Mouse (Mus musculus) thymus, postnatal 36 days (tissue): Measurements from ENCODE around the gene Ubap1l.

Source experiments
- DNase-seq, 2 experiments: peaks; one replicate each; pipeline ENCODE4 v3.0.0; 2022; ENCODE audit warnings: mixed read lengths in 2 of 2

The Ubap1l gene

GRCm38 (mm10) chr9:65374468-65375162, 13.8 kb downstream of the Ubap1l start:
- DNase-seq, result no peak

DNA sequence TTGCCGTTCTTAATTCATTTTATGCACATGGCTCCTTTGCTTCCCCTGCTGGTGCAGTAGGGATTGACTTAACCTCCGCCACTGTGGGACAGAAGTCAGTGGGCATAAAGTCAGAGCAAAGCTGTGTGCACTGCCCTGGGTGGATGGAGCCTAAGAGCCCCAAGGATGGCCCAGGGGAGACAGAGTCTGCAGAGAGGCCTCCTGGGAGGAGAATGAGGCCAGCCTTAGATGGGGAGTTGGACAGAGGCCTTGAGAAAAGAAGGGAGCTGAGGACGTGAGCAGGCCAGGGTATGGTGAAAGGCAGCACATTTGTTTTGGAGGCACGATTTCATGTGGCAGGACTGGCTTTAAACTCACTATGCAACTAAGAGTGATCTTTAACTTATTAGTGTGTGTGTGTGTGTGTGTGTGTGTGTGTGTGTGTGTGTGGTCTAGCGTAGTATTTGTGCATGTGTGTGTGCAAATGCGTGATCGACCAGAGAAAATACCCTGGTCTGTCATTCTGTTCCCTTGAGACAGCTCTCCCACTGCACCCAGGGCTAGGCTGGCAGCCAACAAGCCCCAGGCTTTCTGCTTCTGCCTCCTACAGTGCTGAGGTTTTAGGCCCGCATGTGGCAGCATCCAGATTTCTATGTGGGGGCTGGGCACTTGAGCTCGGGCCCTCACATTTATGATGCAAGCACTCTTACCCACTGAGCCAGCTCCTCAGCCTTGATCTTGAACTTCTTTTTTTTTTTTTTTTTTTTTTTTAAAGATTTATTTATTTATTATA, 14.5 kb downstream of the Ubap1l start:
- DNase-seq, result no peak

- no peak for DNase-seq
Observed at GRCm38 (mm10) chr9:65381017-65381590, 20.3 kb downstream of the Ubap1l start.

- DNase-seq, result no peak
Observed at GRCm38 (mm10) chr9:65382031-65382750, 21.4 kb downstream of the Ubap1l start.

- DNase-seq, result no peak
Observed at GRCm38 (mm10) chr9:65382751-65383097, 21.9 kb downstream of the Ubap1l start.

- no peak for DNase-seq
Observed at GRCm38 (mm10) chr9:65384276-65384675, 23.4 kb downstream of the Ubap1l start.

- DNase-seq, result no peak
Observed at GRCm38 (mm10) chr9:65386373-65387140, 25.7 kb downstream of the Ubap1l start.

DNA sequence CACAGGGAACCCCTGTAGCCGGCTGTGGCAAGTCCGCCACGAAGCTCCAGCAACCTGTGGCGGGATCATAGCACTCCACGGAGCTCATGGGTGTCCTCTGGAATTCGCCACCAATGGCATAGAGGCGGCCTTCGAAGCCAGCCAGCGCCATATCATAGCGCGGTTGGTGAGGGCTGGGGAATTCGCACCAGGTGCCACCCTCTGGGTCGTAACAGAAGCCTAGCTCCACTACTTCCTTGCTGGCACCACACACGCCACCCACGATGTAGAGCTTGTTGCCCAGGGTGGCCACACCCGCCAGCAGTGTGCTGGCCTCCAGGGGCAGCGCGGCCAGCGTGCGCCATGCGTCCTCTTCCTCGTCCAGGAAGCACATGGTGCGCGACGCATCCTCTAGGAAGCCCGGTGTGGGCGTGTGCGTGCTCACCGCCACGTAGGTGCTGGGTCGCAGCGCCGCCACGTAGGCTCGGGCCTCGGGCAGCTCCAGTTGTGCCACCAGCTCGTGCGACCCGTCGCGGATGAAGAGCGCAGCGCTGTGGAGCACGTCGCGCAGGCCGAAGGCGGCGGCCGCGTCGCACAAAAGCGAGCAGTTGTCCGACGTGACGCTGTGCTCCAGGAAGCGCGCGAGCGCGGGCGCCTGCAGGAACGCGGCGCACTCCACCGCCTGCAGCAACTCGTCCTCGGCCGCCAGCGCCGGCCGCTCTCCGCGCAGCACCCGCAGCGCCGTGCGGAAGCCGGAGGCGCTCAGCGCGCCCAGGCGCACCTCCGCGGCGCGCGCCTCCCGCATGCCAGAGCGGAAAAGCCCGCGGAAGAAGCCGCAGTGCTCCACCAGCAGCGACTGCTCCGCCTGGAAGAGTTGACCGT, 30.1 kb downstream of the Ubap1l start:
- no peak for DNase-seq

DNA sequence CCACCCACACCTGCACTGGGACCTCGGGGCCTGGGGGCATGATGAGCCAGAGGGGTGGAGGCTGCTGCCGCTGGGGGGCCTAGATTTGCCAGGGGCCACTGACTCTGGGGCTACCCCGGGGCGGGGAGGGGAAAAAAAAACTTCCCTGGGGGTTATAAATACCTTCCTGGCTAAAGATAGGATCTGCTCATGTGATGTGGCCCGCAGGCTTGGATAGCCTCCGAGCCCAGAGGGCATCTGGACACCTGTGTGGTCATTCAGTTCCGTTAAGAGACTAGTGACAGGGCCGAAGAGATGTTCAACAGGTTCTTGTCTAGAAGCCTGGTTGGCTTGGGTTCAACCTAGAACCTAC, 30.7 kb downstream of the Ubap1l start, which contains the start of gene Kbtbd13:
Gene Kbtbd13 (minus strand): TSS at position 40 of the 352 bp plus-strand sequence.
- no peak for DNase-seq

DNA sequence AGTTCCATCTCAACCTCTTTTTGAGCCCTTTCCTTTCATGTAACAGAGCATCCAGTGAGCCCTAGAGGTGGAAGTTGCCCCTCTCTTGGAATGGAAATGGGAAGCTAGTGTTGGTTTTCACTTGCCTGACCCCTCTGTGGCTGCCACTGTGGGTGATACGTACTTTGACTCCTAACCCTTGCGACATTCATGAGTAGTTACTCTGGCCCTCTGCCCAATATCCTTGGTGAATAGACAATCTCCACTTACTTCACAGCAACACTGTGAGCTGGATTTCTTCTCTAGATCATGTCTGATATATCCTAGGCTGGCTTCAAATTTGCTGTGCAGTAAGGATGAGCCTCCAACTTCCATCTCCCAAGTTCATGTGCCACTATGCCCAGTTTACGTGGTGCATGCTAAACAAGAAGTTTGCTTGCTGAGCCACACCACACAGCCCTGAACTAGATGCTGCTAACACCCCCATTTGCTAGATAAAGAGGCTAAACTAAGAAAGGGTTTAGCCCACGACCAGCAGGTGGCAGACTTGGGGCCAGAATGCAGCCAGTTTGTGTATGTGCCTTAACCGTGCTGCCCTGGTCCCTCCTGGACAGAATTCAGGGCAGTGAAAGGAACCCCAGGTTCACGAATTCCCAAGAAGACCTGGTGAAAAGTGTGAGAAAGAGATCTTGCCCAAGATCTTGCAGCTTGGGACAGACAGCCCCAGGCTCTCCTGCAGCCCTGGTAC, 32.0 kb downstream of the Ubap1l start:
- peak; percentile 54 to 59 for DNase-seq

DNA sequence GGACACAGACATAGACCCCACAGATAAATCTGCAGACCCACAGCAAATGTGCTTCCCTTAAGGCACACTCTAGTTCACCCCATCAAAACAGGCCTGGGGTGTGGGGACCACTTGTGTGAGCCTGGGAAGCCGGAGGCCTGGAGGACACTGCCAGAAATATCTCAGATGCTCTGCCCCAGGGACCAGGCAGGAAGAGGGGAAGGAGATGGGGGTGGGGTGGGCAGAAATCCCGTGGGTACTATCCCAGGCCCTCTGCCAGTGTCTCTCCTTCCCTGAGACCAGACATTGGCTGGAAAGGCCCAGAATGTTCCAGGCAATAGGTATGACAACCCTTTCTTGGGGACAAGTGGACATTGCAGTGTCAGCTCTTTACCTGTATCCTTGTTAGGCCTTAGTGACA, 32.8 kb downstream of the Ubap1l start:
- DNase-seq, result no peak

- DNase-seq, result no peak
Observed at GRCm38 (mm10) chr9:65394360-65394759, 33.5 kb downstream of the Ubap1l start.

GRCm38 (mm10) chr9:65398279-65398678, 37.4 kb downstream of the Ubap1l start, which contains the start of gene Rasl12:
Gene Rasl12 (plus strand): TSS chr9:65398506.
- DNase-seq, result peak; percentile 64 to 66

DNA sequence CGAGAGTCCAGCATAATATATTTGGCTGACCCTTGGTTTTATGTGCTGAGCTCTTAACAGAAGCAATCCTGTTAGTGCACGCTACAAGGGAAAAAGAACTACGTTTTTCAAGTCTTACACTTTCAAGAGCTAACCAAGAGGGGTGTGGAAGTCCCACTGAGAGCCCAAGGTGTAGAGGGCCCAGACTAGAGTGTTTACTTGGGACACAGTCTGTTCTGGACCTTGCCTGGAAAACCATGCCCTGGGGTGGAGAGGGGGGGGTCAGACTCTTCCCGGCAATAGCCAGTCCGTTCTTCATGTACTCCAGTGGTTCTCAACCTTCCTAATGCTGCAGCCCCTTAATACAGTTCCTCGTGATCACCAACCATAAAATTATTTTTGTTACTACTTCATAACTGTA, 39.1 kb downstream of the Ubap1l start:
- no peak for DNase-seq

GRCm38 (mm10) chr9:65404331-65405183, 43.7 kb downstream of the Ubap1l start:
- DNase-seq, result no peak

DNA sequence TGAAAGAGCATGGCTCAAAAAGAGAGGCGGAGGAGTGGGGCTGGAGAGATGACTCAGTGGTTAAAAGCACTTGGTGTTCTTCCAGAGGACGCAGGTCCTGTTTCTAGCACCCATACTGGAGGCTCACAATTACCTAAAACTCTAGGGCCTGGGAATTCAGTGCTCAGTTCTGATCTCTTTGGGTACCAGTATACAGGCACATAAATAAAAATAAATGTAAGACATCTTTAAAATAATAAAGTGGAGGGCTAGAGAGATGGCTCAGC, 44.3 kb downstream of the Ubap1l start:
- no peak for DNase-seq

- DNase-seq, result no peak
Observed at GRCm38 (mm10) chr9:65407327-65407726, 46.5 kb downstream of the Ubap1l start.

GRCm38 (mm10) chr9:65407861-65408260, 47.0 kb downstream of the Ubap1l start:
- no peak for DNase-seq

DNA sequence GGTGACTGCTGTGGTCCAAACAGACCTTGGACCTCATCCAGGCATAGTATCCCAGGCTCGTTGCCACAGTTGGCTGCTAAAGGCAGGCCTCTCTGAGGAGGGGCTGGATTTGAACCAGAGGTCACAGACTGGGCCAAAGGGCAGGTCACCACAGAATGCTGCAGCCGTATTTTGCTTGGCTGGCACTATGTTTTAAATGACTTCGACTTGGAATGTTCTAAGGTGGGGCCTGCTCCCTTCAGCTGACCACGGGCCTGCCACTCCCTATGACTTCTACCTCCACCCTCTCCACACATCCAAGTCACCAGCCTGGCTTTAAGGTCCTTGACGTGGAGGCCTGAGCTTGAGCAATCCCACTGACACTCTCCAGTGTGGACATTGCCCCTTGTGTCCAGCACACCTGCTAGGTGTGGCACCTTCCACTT, 48.0 kb downstream of the Ubap1l start:
- no peak for DNase-seq

DNA sequence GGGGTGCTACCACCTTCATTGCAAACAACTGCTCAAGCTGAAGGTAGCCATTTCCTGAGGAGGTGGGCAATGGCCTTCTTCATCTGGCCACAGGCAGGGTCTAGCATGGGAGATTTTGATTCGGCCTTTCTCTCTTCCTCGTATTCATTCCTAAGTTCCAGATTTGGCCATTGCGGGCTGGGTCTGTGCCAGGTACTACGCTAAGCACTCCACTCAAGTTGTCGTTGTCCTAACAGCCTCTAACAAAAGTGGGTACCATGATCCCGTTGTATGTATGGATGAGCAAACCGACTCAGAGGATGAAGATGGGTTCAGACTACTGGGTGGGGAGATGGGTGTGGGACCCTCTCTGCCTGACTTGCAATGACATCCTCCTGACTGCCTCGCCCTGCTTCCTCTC, 49.5 kb downstream of the Ubap1l start:
- DNase-seq, result no peak
